Mouse (Mus musculus) embryonic facial prominence, embryonic 14.5 days (tissue): ENCODE data around the gene Cnnm3. TPM values are rescaled to one million over a fixed set of nuclear protein-coding genes. Genes with fewer than 3 reads are reported as not detected.

ENCODE experiments used
- ATAC-seq: fragments of 200-750 bp; cut with Nextera tagmentation; 2 replicates; pipeline ENCODE4 v1.8.0; 2017; ENCODE audit warnings: low read depth, moderate number of reproducible peaks, moderate TSS enrichment
- DNase-seq: peaks from one replicate; pipeline ENCODE4 v3.0.0-alpha.2; 2015; ENCODE audit warnings: low spot score
- H3K27ac ChIP-seq: fragments of 300-500 bp; sonication (generic); replicated peaks from 2 replicates; pipeline ENCODE4 v1.5.1; 2014; ENCODE audit warnings: low read depth, mild to moderate bottlenecking, low read length, moderate library complexity
- H3K27me3 ChIP-seq: fragments of 300-500 bp; sonication (generic); replicated peaks from 2 replicates; pipeline ENCODE4 v1.6.1; 2014; ENCODE audit warnings: low read length; ENCODE audit not compliant: control insufficient read depth, insufficient read depth
- H3K36me3 ChIP-seq: fragments of 300-500 bp; sonication (generic); 2 replicates; pipeline ENCODE4 v1.6.1; 2014; ENCODE audit warnings: low read length, mixed read lengths; ENCODE audit not compliant: control insufficient read depth, insufficient read depth
- H3K4me1 ChIP-seq: fragments of 300-500 bp; sonication (generic); 2 replicates; pipeline ENCODE4 v1.6.1; 2014; ENCODE audit warnings: antibody characterized with exemption, low read length; ENCODE audit not compliant: control insufficient read depth, insufficient read depth
- H3K4me2 ChIP-seq: fragments of 300-500 bp; sonication (generic); 2 replicates; pipeline ENCODE4 v1.6.1; 2014; ENCODE audit warnings: low read depth, mild to moderate bottlenecking, low read length, moderate library complexity, mixed read lengths
- H3K4me3 ChIP-seq: fragments of 300-500 bp; sonication (generic); 2 replicates; pipeline ENCODE4 v1.5.1; 2014; ENCODE audit warnings: low read depth, mild to moderate bottlenecking, low read length
- H3K9ac ChIP-seq: fragments of 300-500 bp; sonication (generic); 2 replicates; pipeline ENCODE4 v1.6.1; 2014; ENCODE audit warnings: low read depth, mild to moderate bottlenecking, low read length, moderate library complexity, mixed read lengths
- H3K9me3 ChIP-seq: fragments of 300-500 bp; sonication (generic); 2 replicates; pipeline ENCODE4 v1.6.1; 2016; ENCODE audit warnings: low read length; ENCODE audit not compliant: control insufficient read depth
- WGBS: fragments of 180-500 bp; shearing (Covaris S2); extraction: QIAGEN DNeasy Blood & Tissue Kit; methylation state at CpG from one replicate; pipeline ENCODE4 v1.1.7; 2014; 5-methylcytosine and 5-hydroxymethylcytosine counted together
- polyA plus RNA-seq: library from polyadenylated mRNA; unstranded; fragments of >200 nt; fragmentation: Nextera tagmentation; extraction: Ambion mirVana; gene quantifications from 2 replicates; pipeline ENCODE4 v1.2.1, GENCODE M21; 2014

Cnnm3 gene
- polyA plus RNA-seq, result 4.8 and 5.1 TPM in 2 replicates

GRCm38 (mm10) chr1:36511289-36512021 lies at the start of gene Cnnm3:
TSS of gene Cnnm3 (plus strand) at chr1:36511867.
- Histone ChIP-seq H3K9ac (peak within 1 kb of the TSS; percentile 85), H3K9me3 (no peaks in the 10 kb centered on the region), H3K27ac (peak within 1 kb of the TSS; percentile 98), H3K4me1 (peaks cover 17% of the 10 kb centered on the region), H3K4me3 (peak within 1 kb of the TSS; percentile 96), H3K27me3 (no peaks in the 10 kb centered on the region), H3K36me3 (peaks cover 18% of the 10 kb centered on the region; the same call in 1 of the 2 replicates), H3K4me2 (peak within 1 kb of the TSS; percentile 64)
- peak; percentile 99 for DNase-seq
- ATAC-seq, result peak; percentile 99
- 2% methylated on average over 35 of the region's 51 CpGs for WGBS

- WGBS, result 74% methylated on average over 4 of the region's 4 CpGs
- Histone ChIP-seq H3K9me3 (no peaks in the 10 kb centered on the region), H3K27me3 (no peaks in the 10 kb centered on the region), H3K4me3 (no peak overlapping the region), H3K9ac (no peak overlapping the region), H3K27ac (no peak overlapping the region), H3K4me1 (peaks cover 1% of the 10 kb centered on the region; the same call in 1 of the 2 replicates), H3K4me2 (no peak overlapping the region), H3K36me3 (no peaks in the 10 kb centered on the region)
- ATAC-seq, result no peak
- DNase-seq, result no peak
These were observed 46.0 kb upstream of the Cnnm3 start for GRCm38 (mm10) chr1:36465641-36466160.

- no peak overlapping the region for H3K4me3 ChIP-seq
- H3K27ac ChIP-seq, result no peak overlapping the region
- 51% methylated on average over 5 of the region's 5 CpGs for WGBS
- no peak overlapping the region for H3K9ac ChIP-seq
- no peaks in the 10 kb centered on the region for H3K9me3 ChIP-seq
- H3K27me3 ChIP-seq, result no peaks in the 10 kb centered on the region
- H3K4me2 ChIP-seq, result no peak overlapping the region
- ATAC-seq (no peak), DNase-seq (no peak)
- peaks cover 8% of the 10 kb centered on the region for H3K4me1 ChIP-seq
- no peaks in the 10 kb centered on the region for H3K36me3 ChIP-seq
These were observed 44.2 kb upstream of the Cnnm3 start for GRCm38 (mm10) chr1:36467446-36467845.

GRCm38 (mm10) chr1:36469811-36470444 lies 41.7 kb upstream of the Cnnm3 start:
- Histone ChIP-seq H3K27ac (no peak overlapping the region), H3K27me3 (no peaks in the 10 kb centered on the region), H3K36me3 (no peaks in the 10 kb centered on the region), H3K9ac (no peak overlapping the region), H3K4me3 (no peak overlapping the region), H3K4me1 (peaks cover 33% of the 10 kb centered on the region), H3K4me2 (no peak overlapping the region), H3K9me3 (no peaks in the 10 kb centered on the region)
- ATAC-seq (no peak), DNase-seq (no peak)
- 47% methylated on average over 2 of the region's 2 CpGs for WGBS

GRCm38 (mm10) chr1:36471181-36472105 lies 40.2 kb upstream of the Cnnm3 start, which contains the start of gene Cnnm4:
TSS of gene Cnnm4 (plus strand) at chr1:36471620.
- H3K36me3 ChIP-seq, result no peaks in the 10 kb centered on the region
- H3K27me3 ChIP-seq, result no peaks in the 10 kb centered on the region
- peak within 1 kb of the TSS; percentile 56 for H3K27ac ChIP-seq
- H3K9me3 ChIP-seq, result no peaks in the 10 kb centered on the region
- peak within 1 kb of the TSS; percentile 85 for H3K4me2 ChIP-seq
- H3K9ac ChIP-seq, result peak within 1 kb of the TSS; percentile 76
- WGBS, result under 1% methylated on average over 48 of the region's 98 CpGs
- DNase-seq (peak; percentile 96), ATAC-seq (peak; percentile 92)
- H3K4me1 ChIP-seq, result peaks cover 44% of the 10 kb centered on the region
- H3K4me3 ChIP-seq, result peak within 1 kb of the TSS; percentile 72

- H3K4me3 ChIP-seq, result peak overlapping the region; percentile 72
- DNase-seq (no peak), ATAC-seq (peak; percentile 23)
- no peaks in the 10 kb centered on the region for H3K27me3 ChIP-seq
- H3K4me1 ChIP-seq, result peaks cover 44% of the 10 kb centered on the region
- H3K9ac ChIP-seq, result peak overlapping the region; percentile 76
- no peaks in the 10 kb centered on the region for H3K36me3 ChIP-seq
- WGBS, result 13% methylated on average over 18 of the region's 18 CpGs
- H3K27ac ChIP-seq, result peak overlapping the region; percentile 39; the same call in 1 of the 2 replicates
- no peaks in the 10 kb centered on the region for H3K9me3 ChIP-seq
- H3K4me2 ChIP-seq, result peak overlapping the region; percentile 85
These were observed 39.6 kb upstream of the Cnnm3 start for GRCm38 (mm10) chr1:36472106-36472440.

- DNase-seq (no peak), ATAC-seq (no peak)
- Histone ChIP-seq H3K9ac (peak overlapping the region; percentile 43; the same call in 1 of the 2 replicates), H3K9me3 (no peaks in the 10 kb centered on the region), H3K27ac (no peak overlapping the region), H3K27me3 (no peaks in the 10 kb centered on the region), H3K4me3 (peak overlapping the region; percentile 72), H3K36me3 (no peaks in the 10 kb centered on the region), H3K4me2 (peak overlapping the region; percentile 85), H3K4me1 (peaks cover 44% of the 10 kb centered on the region)
- WGBS, result 67% methylated on average over 10 of the region's 10 CpGs
These were observed 38.4 kb upstream of the Cnnm3 start for GRCm38 (mm10) chr1:36473211-36473780.

- H3K36me3 ChIP-seq, result no peaks in the 10 kb centered on the region
- peak overlapping the region; percentile 71; the same call in 1 of the 2 replicates for H3K27ac ChIP-seq
- H3K4me3 ChIP-seq, result peak overlapping the region; percentile 72
- H3K27me3 ChIP-seq, result no peaks in the 10 kb centered on the region
- no peak for DNase-seq
- 53% methylated on average over 3 of the region's 3 CpGs for WGBS
- H3K9me3 ChIP-seq, result no peaks in the 10 kb centered on the region
- no peak for ATAC-seq
- H3K9ac ChIP-seq, result peak overlapping the region; percentile 45; the same call in 1 of the 2 replicates
- H3K4me1 ChIP-seq, result peaks cover 44% of the 10 kb centered on the region
- H3K4me2 ChIP-seq, result peak overlapping the region; percentile 85
These were observed 37.0 kb upstream of the Cnnm3 start for GRCm38 (mm10) chr1:36474646-36475045.
